Mouse (Mus musculus) c-Kit-positive CD71-positive TER-119-positive erythroid progenitor cells, embryonic 14.5 days (primary cell): ENCODE data around the gene Ccpg1.

ENCODE experiments used
- DNase-seq: peaks from one replicate; pipeline ENCODE4 v3.0.0-alpha.2; 2013; ENCODE audit warnings: low spot score

Gene Ccpg1

GRCm38 (mm10) chr9:73045711-73046110 lies 60.5 kb downstream of the Ccpg1 start:
- DNase-seq = no peak

DNA sequence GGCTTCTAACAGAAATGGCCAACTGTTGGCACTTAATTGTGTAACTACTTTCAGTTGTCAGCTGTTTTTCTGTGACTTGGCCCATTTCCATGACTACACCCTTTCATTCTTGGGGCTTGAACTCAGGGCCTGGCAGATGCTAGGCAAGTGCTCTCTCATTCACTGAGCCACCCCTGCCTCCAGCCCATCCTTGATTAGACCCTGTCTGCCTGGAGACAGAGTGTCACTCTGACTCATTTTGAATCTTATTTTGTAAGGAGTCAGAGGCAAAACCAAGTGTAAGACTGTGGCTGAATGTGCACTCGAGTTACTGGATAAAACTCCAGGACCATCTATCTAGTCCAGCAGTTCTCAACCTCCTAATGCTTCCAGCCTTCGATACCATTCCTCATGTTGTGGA lies 62.7 kb downstream of the Ccpg1 start:
- DNase-seq = no peak

GRCm38 (mm10) chr9:73048927-73049326 lies 63.7 kb downstream of the Ccpg1 start:
- no peak for DNase-seq

DNA sequence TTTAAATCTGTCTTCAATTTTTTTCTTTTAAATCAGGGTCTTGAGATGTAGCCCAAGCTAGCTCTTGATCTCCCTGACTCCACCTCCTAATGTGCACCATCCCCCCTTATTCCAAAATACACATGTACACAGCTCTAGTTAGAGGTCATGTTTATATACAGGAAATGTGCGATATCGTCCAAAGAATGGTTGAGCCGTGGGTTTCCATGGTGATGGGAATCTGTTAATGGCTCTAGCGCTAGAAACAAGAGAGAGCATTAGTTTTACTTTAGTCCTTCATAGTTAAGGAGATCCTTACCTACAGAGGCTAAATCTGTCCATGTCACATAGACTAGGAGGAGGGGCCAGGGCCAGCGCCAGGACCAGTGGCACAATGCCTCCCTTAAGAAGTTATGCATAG lies 64.6 kb downstream of the Ccpg1 start:
- no peak for DNase-seq

DNA sequence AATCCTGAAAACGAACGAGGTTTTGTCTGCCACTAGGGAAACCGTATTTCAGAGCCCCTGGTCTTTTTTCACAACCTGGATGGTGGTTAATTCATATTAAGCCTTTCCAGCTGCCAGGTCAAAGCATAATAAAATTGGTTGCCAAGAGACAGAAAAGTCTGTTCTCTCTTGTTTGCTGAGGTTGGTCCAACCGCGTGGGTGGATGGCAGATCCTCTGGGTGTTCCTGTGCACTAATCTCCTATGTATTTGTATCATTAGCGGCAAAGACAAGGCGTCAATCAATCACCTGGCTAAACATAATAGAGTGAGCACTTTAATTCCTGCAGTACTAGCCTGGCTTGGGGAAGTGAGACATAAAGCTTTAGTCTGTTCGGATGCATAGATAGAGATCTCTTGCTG lies 65.4 kb downstream of the Ccpg1 start:
- no peak for DNase-seq

DNA sequence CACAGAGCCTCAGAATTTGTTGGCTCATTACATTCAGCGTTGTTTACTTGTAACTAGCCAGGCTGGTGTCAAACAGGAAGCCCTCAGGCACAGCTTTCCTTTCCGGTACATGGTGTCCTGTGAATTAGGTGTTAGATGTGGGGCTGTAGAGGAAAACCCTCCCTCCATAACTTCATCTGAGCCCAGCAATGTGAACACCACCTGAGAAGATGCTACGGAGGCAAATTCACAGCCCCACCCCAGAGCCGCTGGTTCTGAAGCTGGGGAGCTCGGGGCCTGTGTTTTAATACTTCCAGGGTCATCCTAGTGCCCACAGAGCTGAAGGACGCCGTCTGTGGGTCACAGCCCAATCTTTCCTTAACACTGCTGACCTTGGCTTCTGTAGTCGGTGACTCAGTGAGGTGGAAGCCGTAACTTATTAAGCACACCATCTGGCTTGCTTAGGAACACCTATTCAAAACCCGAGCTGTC lies 70.2 kb downstream of the Ccpg1 start:
- no peak for DNase-seq

DNA sequence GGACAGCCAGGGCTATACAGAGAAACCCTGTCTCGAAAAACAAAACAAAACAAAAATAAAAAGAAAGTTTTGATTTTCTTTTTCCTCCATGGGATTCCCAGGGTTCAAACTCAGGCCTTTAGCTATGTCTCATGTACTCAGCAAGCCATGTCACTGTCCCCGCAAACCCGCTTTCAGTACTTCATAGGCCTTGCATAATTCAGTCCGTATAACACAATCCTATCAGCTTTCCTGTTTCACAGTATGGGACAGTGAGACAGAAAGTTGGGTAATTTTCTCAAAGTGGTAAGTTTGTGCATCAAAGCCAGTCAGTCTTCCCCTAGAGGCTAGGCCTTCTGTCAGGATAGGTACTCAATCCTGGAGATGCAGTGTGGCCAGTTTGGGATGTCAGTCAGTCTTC lies 74.0 kb downstream of the Ccpg1 start:
- DNase-seq = no peak

DNA sequence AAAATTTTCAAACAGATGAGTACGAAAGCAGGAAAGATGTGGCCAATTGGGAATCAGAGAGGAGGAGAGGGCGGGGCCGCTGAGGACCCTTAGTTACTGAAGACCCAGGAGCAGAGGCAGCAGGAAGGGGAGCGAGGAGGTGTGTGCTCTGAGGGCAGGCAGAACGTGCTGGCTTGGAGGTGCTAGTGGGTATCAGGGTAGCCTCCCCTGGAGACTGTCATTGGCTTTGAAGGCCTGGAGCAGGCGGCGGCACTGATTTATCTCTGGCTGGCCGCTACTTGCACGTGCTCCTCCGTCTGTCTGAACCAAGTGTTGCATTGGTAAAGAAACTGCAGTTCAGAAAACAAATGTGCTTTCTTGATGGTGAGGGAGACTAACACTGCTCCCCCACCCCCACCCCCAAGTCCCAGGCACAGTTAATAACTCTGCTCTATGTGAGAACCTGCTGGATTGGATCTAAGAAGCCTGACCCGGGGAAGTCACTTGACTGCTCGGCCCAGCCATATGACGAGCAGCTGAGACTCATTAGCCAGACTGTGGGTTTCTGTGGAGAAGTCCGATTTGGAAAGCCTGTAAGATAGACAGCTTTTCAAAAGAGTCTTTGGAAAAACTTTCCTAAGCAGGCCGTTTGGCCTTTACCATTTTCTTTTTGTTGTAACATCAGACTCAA lies 78.5 kb downstream of the Ccpg1 start:
- DNase-seq = no peak
